Mouse (Mus musculus) embryonic facial prominence, embryonic 14.5 days (tissue): ENCODE results near the gene Ankrd6. TPM values are rescaled to one million over a fixed set of nuclear protein-coding genes. Genes with fewer than 3 reads are reported as not detected.

ENCODE experiments used
- ATAC-seq: fragments of 200-750 bp; cut with Nextera tagmentation; 2 replicates; pipeline ENCODE4 v1.8.0; 2017; ENCODE audit warnings: low read depth, moderate number of reproducible peaks, moderate TSS enrichment
- DNase-seq: peaks from one replicate; pipeline ENCODE4 v3.0.0-alpha.2; 2015; ENCODE audit warnings: low spot score
- H3K27ac ChIP-seq: fragments of 300-500 bp; sonication (generic); replicated peaks from 2 replicates; pipeline ENCODE4 v1.5.1; 2014; ENCODE audit warnings: low read depth, mild to moderate bottlenecking, low read length, moderate library complexity
- H3K27me3 ChIP-seq: fragments of 300-500 bp; sonication (generic); replicated peaks from 2 replicates; pipeline ENCODE4 v1.6.1; 2014; ENCODE audit warnings: low read length; ENCODE audit not compliant: control insufficient read depth, insufficient read depth
- H3K36me3 ChIP-seq: fragments of 300-500 bp; sonication (generic); 2 replicates; pipeline ENCODE4 v1.6.1; 2014; ENCODE audit warnings: low read length, mixed read lengths; ENCODE audit not compliant: control insufficient read depth, insufficient read depth
- H3K4me1 ChIP-seq: fragments of 300-500 bp; sonication (generic); 2 replicates; pipeline ENCODE4 v1.6.1; 2014; ENCODE audit warnings: antibody characterized with exemption, low read length; ENCODE audit not compliant: control insufficient read depth, insufficient read depth
- H3K4me2 ChIP-seq: fragments of 300-500 bp; sonication (generic); 2 replicates; pipeline ENCODE4 v1.6.1; 2014; ENCODE audit warnings: low read depth, mild to moderate bottlenecking, low read length, moderate library complexity, mixed read lengths
- H3K4me3 ChIP-seq: fragments of 300-500 bp; sonication (generic); 2 replicates; pipeline ENCODE4 v1.5.1; 2014; ENCODE audit warnings: low read depth, mild to moderate bottlenecking, low read length
- H3K9ac ChIP-seq: fragments of 300-500 bp; sonication (generic); 2 replicates; pipeline ENCODE4 v1.6.1; 2014; ENCODE audit warnings: low read depth, mild to moderate bottlenecking, low read length, moderate library complexity, mixed read lengths
- H3K9me3 ChIP-seq: fragments of 300-500 bp; sonication (generic); 2 replicates; pipeline ENCODE4 v1.6.1; 2016; ENCODE audit warnings: low read length; ENCODE audit not compliant: control insufficient read depth
- WGBS: fragments of 180-500 bp; shearing (Covaris S2); extraction: QIAGEN DNeasy Blood & Tissue Kit; methylation state at CpG from one replicate; pipeline ENCODE4 v1.1.7; 2014; 5-methylcytosine and 5-hydroxymethylcytosine counted together
- polyA plus RNA-seq: library from polyadenylated mRNA; unstranded; fragments of >200 nt; fragmentation: Nextera tagmentation; extraction: Ambion mirVana; gene quantifications from 2 replicates; pipeline ENCODE4 v1.2.1, GENCODE M21; 2014

Gene Ankrd6
- polyA plus RNA-seq, 1 experiment from 2014 or later = 11.0 TPM

GRCm38 (mm10) chr4:32984801-32985675 is 34.4 kb upstream of the Ankrd6 start:
- Histone ChIP-seq H3K4me3 (peak overlapping the region; percentile 78), H3K36me3 (no peaks in the 10 kb centered on the region), H3K4me1 (0 out of 2 replicates have a peak, but pooled peaks cover 4% of the 10 kb centered on the region), H3K4me2 (peak overlapping the region; percentile 100), H3K27ac (no peak overlapping the region), H3K9me3 (no peaks in the 10 kb centered on the region), H3K27me3 (peaks cover 7% of the 10 kb centered on the region; the same call in 1 of the 2 replicates), H3K9ac (peak overlapping the region; percentile 21; the same call in 1 of the 2 replicates)
- ATAC-seq = peak; percentile 4; the same call in 1 of the 2 replicates
- 10% methylated on average over 13 of the region's 13 CpGs for WGBS
- DNase-seq = peak; percentile 50

- Histone ChIP-seq H3K27ac (peak overlapping the region; percentile 79; the same call in 1 of the 2 replicates), H3K4me3 (peak overlapping the region; percentile 78), H3K4me2 (peak overlapping the region; percentile 100), H3K9me3 (no peaks in the 10 kb centered on the region), H3K9ac (peak overlapping the region; percentile 77; the same call in 1 of the 2 replicates), H3K27me3 (peaks cover 7% of the 10 kb centered on the region; the same call in 1 of the 2 replicates), H3K4me1 (0 out of 2 replicates have a peak, but pooled peaks cover 4% of the 10 kb centered on the region), H3K36me3 (no peaks in the 10 kb centered on the region)
- 2% methylated on average over 13 of the region's 13 CpGs for WGBS
- ATAC-seq (no peak), DNase-seq (peak; percentile 83)
These were observed 33.6 kb upstream of the Ankrd6 start for GRCm38 (mm10) chr4:32984242-32984641.

DNA sequence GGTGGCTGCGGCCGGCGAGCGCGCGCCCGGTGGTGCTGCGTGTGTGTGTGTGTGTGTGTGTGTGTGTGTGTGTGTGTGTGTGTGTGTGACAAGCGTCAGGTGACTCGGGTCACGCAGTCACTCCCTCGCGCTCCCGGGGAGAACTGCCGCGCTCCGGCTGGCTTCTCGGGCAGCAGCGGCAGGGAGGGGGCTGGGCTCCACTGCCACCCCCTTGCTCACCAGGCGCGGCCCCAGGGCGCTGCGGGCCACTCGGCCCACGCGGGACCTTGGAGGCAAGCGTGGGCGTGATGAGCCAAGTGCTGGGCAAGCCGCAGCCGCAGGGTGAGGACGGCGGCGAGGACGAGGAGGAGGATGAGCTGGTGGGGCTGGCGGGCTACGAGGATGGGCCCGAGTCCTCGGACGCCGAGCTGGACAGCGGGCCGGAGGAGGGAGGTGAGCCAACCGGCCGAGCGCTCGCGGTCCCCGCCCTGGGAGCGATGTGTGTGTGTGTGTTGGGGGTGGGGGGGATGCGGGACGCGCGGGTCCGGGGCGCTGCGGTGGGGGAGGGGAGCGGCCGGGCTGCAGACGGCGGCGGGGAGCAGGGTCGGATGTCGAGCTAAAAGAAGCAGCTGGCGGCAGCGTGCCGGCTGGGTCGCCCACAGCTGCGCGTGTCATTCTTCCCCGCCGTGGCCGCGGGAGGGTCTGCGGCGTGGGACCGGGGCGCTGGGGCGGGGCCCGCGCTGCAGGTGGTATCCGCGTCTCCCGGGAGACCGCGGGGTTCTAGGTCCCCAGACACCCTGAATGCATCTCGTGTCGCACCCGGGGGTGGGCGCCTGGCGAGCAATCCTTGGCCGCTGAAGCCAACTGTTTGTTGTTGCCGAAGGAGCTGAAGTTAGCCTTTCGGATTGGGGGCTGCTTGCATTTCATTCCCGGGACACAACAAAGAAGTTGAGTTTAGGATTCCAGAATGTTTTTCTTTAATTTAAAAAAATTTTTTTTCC is 32.8 kb upstream of the Ankrd6 start:
- Histone ChIP-seq H3K4me3 (peak overlapping the region; percentile 78), H3K4me1 (0 out of 2 replicates have a peak, but pooled peaks cover 4% of the 10 kb centered on the region), H3K9me3 (no peaks in the 10 kb centered on the region), H3K27me3 (peaks cover 7% of the 10 kb centered on the region; the same call in 1 of the 2 replicates), H3K9ac (peak overlapping the region; percentile 77), H3K27ac (peak overlapping the region; percentile 79), H3K36me3 (no peaks in the 10 kb centered on the region), H3K4me2 (peak overlapping the region; percentile 100)
- ATAC-seq (peak; percentile 74), DNase-seq (peak; percentile 70)
- 0% methylated on average over 17 of the region's 94 CpGs for WGBS

DNA sequence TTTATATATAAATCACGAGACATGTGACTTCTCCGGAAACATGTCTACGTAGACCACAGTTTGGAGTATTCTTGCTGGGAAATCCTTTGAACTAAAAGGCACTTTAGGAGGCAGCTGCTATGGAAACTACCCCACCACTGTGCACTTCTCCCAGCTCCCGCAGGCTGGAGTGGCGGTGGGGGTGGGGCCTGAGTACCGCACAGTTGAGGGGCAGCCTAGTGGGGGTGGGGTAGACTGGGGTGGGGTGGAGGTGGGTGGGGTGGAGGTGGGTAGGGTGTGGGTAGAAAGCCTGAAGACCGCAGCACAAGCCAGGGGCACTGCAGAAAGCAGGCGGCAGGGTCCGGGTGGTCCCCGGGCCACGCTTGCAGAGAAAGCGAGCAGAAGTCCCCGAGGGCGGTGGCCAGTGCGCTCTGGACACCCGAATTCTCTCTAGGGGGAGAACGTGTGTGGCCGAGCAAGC is 32.1 kb upstream of the Ankrd6 start, which contains the start of gene Rragd:
Gene Rragd, plus strand, starts transcription at position 322 of the 460 bp plus-strand sequence.
- peak; percentile 72 for ATAC-seq
- H3K27ac ChIP-seq = peak within 1 kb of the TSS; percentile 79
- no peaks in the 10 kb centered on the region for H3K9me3 ChIP-seq
- 0 out of 2 replicates have a peak, but pooled peaks cover 4% of the 10 kb centered on the region for H3K4me1 ChIP-seq
- H3K27me3 ChIP-seq = peaks cover 7% of the 10 kb centered on the region; the same call in 1 of the 2 replicates
- H3K9ac ChIP-seq = peak within 1 kb of the TSS; percentile 77
- no peaks in the 10 kb centered on the region for H3K36me3 ChIP-seq
- peak within 1 kb of the TSS; percentile 100 for H3K4me2 ChIP-seq
- peak; percentile 58 for DNase-seq
- WGBS = under 1% methylated on average over 12 of the region's 18 CpGs
- H3K4me3 ChIP-seq = peak within 1 kb of the TSS; percentile 78

GRCm38 (mm10) chr4:32982041-32982715 is 31.5 kb upstream of the Ankrd6 start:
- no peak overlapping the region for H3K9ac ChIP-seq

GRCm38 (mm10) chr4:32981617-32982016 is 31.0 kb upstream of the Ankrd6 start:
- Histone ChIP-seq H3K9ac (no peak overlapping the region), H3K27ac (no peak overlapping the region), H3K4me2 (no peak overlapping the region), H3K36me3 (no peaks in the 10 kb centered on the region), H3K4me1 (0 out of 2 replicates have a peak, but pooled peaks cover 4% of the 10 kb centered on the region), H3K9me3 (no peaks in the 10 kb centered on the region), H3K4me3 (no peak overlapping the region), H3K27me3 (peaks cover 7% of the 10 kb centered on the region; the same call in 1 of the 2 replicates)
- WGBS = 18% methylated on average over 5 of the region's 5 CpGs
- ATAC-seq (no peak), DNase-seq (no peak)

More at GRCm38 (mm10) chr4:32982041-32982715, 31.5 kb upstream of the Ankrd6 start:
- Histone ChIP-seq H3K4me1 (0 out of 2 replicates have a peak, but pooled peaks cover 4% of the 10 kb centered on the region), H3K36me3 (no peaks in the 10 kb centered on the region), H3K27ac (no peak overlapping the region), H3K4me2 (peak overlapping the region; percentile 100), H3K9me3 (no peaks in the 10 kb centered on the region), H3K27me3 (peaks cover 7% of the 10 kb centered on the region; the same call in 1 of the 2 replicates), H3K4me3 (peak overlapping the region; percentile 78)
- ATAC-seq (peak; percentile 13; the same call in 1 of the 2 replicates), DNase-seq (peak; percentile 24)
- WGBS = 2% methylated on average over 15 of the region's 15 CpGs

DNA sequence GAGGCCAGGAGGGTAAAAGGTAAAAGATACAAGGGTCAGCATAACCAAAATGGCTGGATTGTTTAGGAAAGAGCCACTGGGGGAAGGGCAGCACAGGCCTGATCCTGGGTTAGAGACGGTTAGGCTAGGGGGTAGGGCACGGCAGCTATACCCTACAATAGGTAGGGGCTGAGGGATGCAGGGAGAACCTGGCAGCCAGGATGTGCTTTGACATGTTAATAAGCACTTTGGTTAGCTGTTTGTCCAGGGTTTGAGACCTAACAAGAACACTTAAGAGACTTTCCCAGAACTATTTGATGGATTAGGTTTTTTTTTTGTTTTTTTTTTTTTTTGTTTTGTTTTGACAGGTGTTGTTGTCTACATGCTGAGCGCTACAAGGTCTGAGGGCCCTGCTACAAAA is 29.4 kb upstream of the Ankrd6 start:
- H3K36me3 ChIP-seq = no peaks in the 10 kb centered on the region
- 0 out of 2 replicates have a peak, but pooled peaks cover 4% of the 10 kb centered on the region for H3K4me1 ChIP-seq
- H3K27ac ChIP-seq = no peak overlapping the region
- no peak overlapping the region for H3K9ac ChIP-seq
- H3K4me2 ChIP-seq = no peak overlapping the region
- no peak overlapping the region for H3K4me3 ChIP-seq
- H3K9me3 ChIP-seq = no peaks in the 10 kb centered on the region
- ATAC-seq (no peak), DNase-seq (no peak)
- H3K27me3 ChIP-seq = peaks cover 7% of the 10 kb centered on the region; the same call in 1 of the 2 replicates
- 64% methylated on average over 3 of the region's 3 CpGs for WGBS
